Mouse (Mus musculus): ENCODE data around the gene Isg15. TPM values are rescaled to one million over a fixed set of nuclear protein-coding genes. Genes with fewer than 3 reads are reported as not detected.

Isg15 gene
- polyA plus RNA-seq, 1 experiment from 2014 or later, result 13.8 TPM

Small RNA genes within 50 kb of the gene (microRNA-seq; reads per million reads assigned to microRNA genes)
- gene Mir7658, result 0.73 reads per million

Other genes starting within 250 kb of the Isg15 start
- gene C1qtnf12, start 238.5 kb downstream of the Isg15 start, polyA plus RNA-seq (2015; fragmentation: Nextera tagmentation; extraction: Ambion mirVana), result 30.6 and 36.2 TPM in 2 replicates
- 6.8 TPM in 2 replicates for gene B3galt6, start 208.2 kb downstream of the Isg15 start, polyA plus RNA-seq (2015; fragmentation: Nextera tagmentation; extraction: Ambion mirVana)
- 155 and 166 TPM in 2 replicates for gene Sdf4, start 207.9 kb downstream of the Isg15 start, polyA plus RNA-seq (2015; fragmentation: Nextera tagmentation; extraction: Ambion mirVana)
- gene Tnfrsf4, start 187.0 kb downstream of the Isg15 start, polyA plus RNA-seq (2015; fragmentation: Nextera tagmentation; extraction: Ambion mirVana), result 4.9 and 5.2 TPM in 2 replicates
- gene Tnfrsf18, start 174.7 kb downstream of the Isg15 start, polyA plus RNA-seq (2015; fragmentation: Nextera tagmentation; extraction: Ambion mirVana), result 1.6 and 1.9 TPM in 2 replicates
- gene Ttll10, start 141.4 kb downstream of the Isg15 start, polyA plus RNA-seq (2015; fragmentation: Nextera tagmentation; extraction: Ambion mirVana), result 2.1 and 2.5 TPM in 2 replicates
- gene 9430015G10Rik, start 90.8 kb downstream of the Isg15 start, polyA plus RNA-seq (2015; fragmentation: Nextera tagmentation; extraction: Ambion mirVana), result 5.9 and 6.8 TPM in 2 replicates
- gene Rnf223, start 70.3 kb downstream of the Isg15 start, polyA plus RNA-seq (2015; fragmentation: Nextera tagmentation; extraction: Ambion mirVana), result 0.07 TPM in 1 of 2 replicates, not detected in the other
- gene Agrn, start 3.3 kb downstream of the Isg15 start, polyA plus RNA-seq (2015; fragmentation: Nextera tagmentation; extraction: Ambion mirVana), result 70.1 and 85.7 TPM in 2 replicates
- 4.0 and 5.1 TPM in 2 replicates for gene AW011738, start 2.5 kb upstream of the Isg15 start, polyA plus RNA-seq (2015; fragmentation: Nextera tagmentation; extraction: Ambion mirVana)
- gene Perm1, start 15.1 kb upstream of the Isg15 start, polyA plus RNA-seq (2015; fragmentation: Nextera tagmentation; extraction: Ambion mirVana), result 0.46 and 0.56 TPM in 2 replicates
- gene Plekhn1, start 34.0 kb upstream of the Isg15 start, polyA plus RNA-seq (2015; fragmentation: Nextera tagmentation; extraction: Ambion mirVana), result 11.2 and 12.7 TPM in 2 replicates
- gene Noc2l, start 35.2 kb upstream of the Isg15 start, polyA plus RNA-seq (2015; fragmentation: Nextera tagmentation; extraction: Ambion mirVana), result 18.7 and 19.8 TPM in 2 replicates
- gene Samd11, start 54.8 kb upstream of the Isg15 start, polyA plus RNA-seq (2015; fragmentation: Nextera tagmentation; extraction: Ambion mirVana), result 0.12 and 0.24 TPM in 2 replicates
- not detected in 2 replicates for gene Vmn2r-ps159, start 130.3 kb upstream of the Isg15 start, polyA plus RNA-seq (2015; fragmentation: Nextera tagmentation; extraction: Ambion mirVana)